ENCODE assay signal across 8 mouse cellular contexts in genomic region chr12:86800336-86800735, GRCm38 (mm10).
DNase-seq lines count a peak whose midpoint lies in the region; ATAC-seq and TF ChIP-seq lines count a peak whose summit lies in the region.

No protein-coding gene starts in this region.

- no peaks in the 10 kb centered on the region for H3K27me3 ChIP-seq in kidney, embryonic 16.5 days (ENCODE audit: insufficient read depth, low read length)
- no peaks in the 10 kb centered on the region for H3K27me3 ChIP-seq in embryonic facial prominence, embryonic 12.5 days
- H3K27me3 ChIP-seq in hindbrain, embryonic 14.5 days (ENCODE audit: control insufficient read depth, insufficient read depth, low read length), result no peaks in the 10 kb centered on the region
- no peaks in the 10 kb centered on the region for H3K27me3 ChIP-seq in midbrain, postnatal 0 days (ENCODE audit: insufficient read depth, low read length)

- DNase-seq in kidney, adult 18-20 months, result no peak
- no peak for DNase-seq in hindbrain, embryonic 14.5 days (ENCODE audit: low spot score)
- DNase-seq in midbrain, postnatal 0 days (ENCODE audit: low spot score), result no peak
- no peak for DNase-seq in cerebellum, adult 8-10 months
- no peak for DNase-seq in spleen, postnatal 4 days (ENCODE audit: low spot score in 2 of 2)

- H3K9ac ChIP-seq in kidney, embryonic 16.5 days (replicated peaks; ENCODE audit: low read length), result peak overlapping the region; percentile 51
- no peak overlapping the region for H3K9ac ChIP-seq in embryonic facial prominence, embryonic 12.5 days
- peak overlapping the region; percentile 49 for H3K9ac ChIP-seq in hindbrain, embryonic 14.5 days
- no peak overlapping the region; the same call in 1 of the 2 replicates for H3K9ac ChIP-seq in midbrain, postnatal 0 days (replicated peaks; ENCODE audit: low read length, poor library complexity, severe bottlenecking)

- WGBS in kidney, embryonic 16.5 days, result 28% methylated on average over 4 of the region's 4 CpGs
- 23% methylated on average over 4 of the region's 4 CpGs for WGBS in embryonic facial prominence, embryonic 12.5 days
- WGBS in hindbrain, embryonic 14.5 days, result 29% methylated on average over 4 of the region's 4 CpGs
- 31% methylated on average over 4 of the region's 4 CpGs for WGBS in midbrain, postnatal 0 days

- ATAC-seq in kidney, embryonic 16.5 days (ENCODE audit: low FRiP score, low TSS enrichment), result no peak
- ATAC-seq in embryonic facial prominence, embryonic 12.5 days (ENCODE audit: insufficient number of reproducible peaks, insufficient read depth, low FRiP score, low TSS enrichment), result no peak
- ATAC-seq in hindbrain, embryonic 14.5 days (ENCODE audit: low FRiP score), result no peak
- no peak for ATAC-seq in midbrain, postnatal 0 days (ENCODE audit: low FRiP score)
- no peak for ATAC-seq in monocyte, adult 5-6 weeks (replicated peaks; ENCODE audit: insufficient number of reproducible peaks, low FRiP score, low TSS enrichment, poor library complexity, severe bottlenecking)

- peak overlapping the region; percentile 50; the same call in 1 of the 2 replicates for H3K4me2 ChIP-seq in kidney, embryonic 16.5 days (replicated peaks; ENCODE audit: low read depth, low read length)
- H3K4me2 ChIP-seq in embryonic facial prominence, embryonic 12.5 days (replicated peaks), result 0 out of 2 replicates have a peak overlapping the region, but pooled peaks have one; percentile 47
- H3K4me2 ChIP-seq in hindbrain, embryonic 14.5 days (replicated peaks), result peak overlapping the region; percentile 41; the same call in 1 of the 2 replicates
- no peak overlapping the region for H3K4me2 ChIP-seq in midbrain, postnatal 0 days (ENCODE audit: low read depth, low read length, poor library complexity, severe bottlenecking)

- peaks cover 73% of the 10 kb centered on the region for H3K4me1 ChIP-seq in kidney, embryonic 16.5 days (ENCODE audit: insufficient read depth, low read length)
- H3K4me1 ChIP-seq in embryonic facial prominence, embryonic 12.5 days, result peaks cover 68% of the 10 kb centered on the region
- H3K4me1 ChIP-seq in hindbrain, embryonic 14.5 days (replicated peaks; ENCODE audit: control insufficient read depth, insufficient read depth, low read length), result peaks cover 73% of the 10 kb centered on the region
- peaks cover 56% of the 10 kb centered on the region for H3K4me1 ChIP-seq in midbrain, postnatal 0 days (ENCODE audit: insufficient read depth, low read length)

- H3K9me3 ChIP-seq in kidney, embryonic 16.5 days (ENCODE audit: low read length), result no peaks in the 10 kb centered on the region
- H3K9me3 ChIP-seq in embryonic facial prominence, embryonic 12.5 days, result no peaks in the 10 kb centered on the region
- H3K9me3 ChIP-seq in hindbrain, embryonic 14.5 days (ENCODE audit: control insufficient read depth, low read length), result no peaks in the 10 kb centered on the region
- H3K9me3 ChIP-seq in midbrain, postnatal 0 days (ENCODE audit: low read length), result no peaks in the 10 kb centered on the region

- H3K36me3 ChIP-seq in kidney, embryonic 16.5 days (ENCODE audit: insufficient read depth, low read length), result no peaks in the 10 kb centered on the region
- no peaks in the 10 kb centered on the region for H3K36me3 ChIP-seq in embryonic facial prominence, embryonic 12.5 days
- H3K36me3 ChIP-seq in hindbrain, embryonic 14.5 days (replicated peaks; ENCODE audit: control insufficient read depth, insufficient read depth), result no peaks in the 10 kb centered on the region
- H3K36me3 ChIP-seq in midbrain, postnatal 0 days (ENCODE audit: insufficient read depth, low read length), result no peaks in the 10 kb centered on the region

- TF ChIP-seq CTCF in midbrain, postnatal 0 days (IDR thresholded peaks at IDR 0.05), result no peak

- H3K27ac ChIP-seq in kidney, embryonic 16.5 days (ENCODE audit: low read length), result peak overlapping the region; percentile 99
- peak overlapping the region; percentile 99 for H3K27ac ChIP-seq in embryonic facial prominence, embryonic 12.5 days
- peak overlapping the region; percentile 98 for H3K27ac ChIP-seq in hindbrain, embryonic 14.5 days
- H3K27ac ChIP-seq in midbrain, postnatal 0 days (ENCODE audit: low read depth, low read length), result peak overlapping the region; percentile 91

- no peak overlapping the region for H3K4me3 ChIP-seq in kidney, embryonic 16.5 days (ENCODE audit: low read length)
- no peak overlapping the region for H3K4me3 ChIP-seq in embryonic facial prominence, embryonic 12.5 days
- no peak overlapping the region for H3K4me3 ChIP-seq in hindbrain, embryonic 14.5 days (replicated peaks; ENCODE audit: low read length)
- no peak overlapping the region for H3K4me3 ChIP-seq in midbrain, postnatal 0 days (ENCODE audit: low read depth, low read length)

Comparison
In these comparisons a context has a peak if more than half of its experiments do, and no peak if none do; other contexts are left out.
1. H3K9ac ChIP-seq: peak in kidney, embryonic 16.5 days (single experiment) and hindbrain, embryonic 14.5 days (single experiment); none in embryonic facial prominence, embryonic 12.5 days (single experiment) and midbrain, postnatal 0 days (single experiment).
2. Peak in every context shown above with its lines, with median percentiles within 50 percentile points of each other: H3K27ac ChIP-seq.